Mouse (Mus musculus): ENCODE results near the gene Enpp3. TPM values are rescaled to one million over a fixed set of nuclear protein-coding genes. Genes with fewer than 3 reads are reported as not detected.

Enpp3 gene
- total RNA-seq, 1 experiment: 43.2 TPM

- TF ChIP-seq CHD2 (IDR thresholded peaks at IDR 0.05; ENCODE audit: low read depth, low read length): no peak
- no peak for TF ChIP-seq HCFC1 (IDR thresholded peaks at IDR 0.05; ENCODE audit: borderline replicate concordance, insufficient read depth, low read length)
- TF ChIP-seq ZC3H11A (IDR thresholded peaks at IDR 0.05; ENCODE audit: borderline replicate concordance, low read depth, low read length): no peak
- TF ChIP-seq MAFK (IDR thresholded peaks at IDR 0.05; ENCODE audit: insufficient read depth, low read depth, low read length): no peak
- no peak for TF ChIP-seq ZNF384 (IDR thresholded peaks at IDR 0.05; ENCODE audit: low read depth, low read length)
- H3K9me3 ChIP-seq (ENCODE audit: control insufficient read depth, insufficient read depth, low read depth, low read length): no peaks in the 10 kb centered on the region
- H3K9ac ChIP-seq (ENCODE audit: insufficient read depth, low read depth, low read length, poor library complexity, severe bottlenecking): no peak overlapping the region
- H3K36me3 ChIP-seq (ENCODE audit: control insufficient read depth, insufficient read depth, low read length, poor library complexity, severe bottlenecking): no peaks in the 10 kb centered on the region
- H3K4me3 ChIP-seq (ENCODE audit: insufficient read depth in 1 of 2, low read depth in 1 of 2, low read length in 2 of 2, poor library complexity in 1 of 2, severe bottlenecking in 1 of 2): no peak overlapping the region
- no peak for DNase-seq (ENCODE audit: low read depth, low spot score)
- H3K27ac ChIP-seq (ENCODE audit: insufficient read depth, low read depth, low read length, poor library complexity, severe bottlenecking): no peak overlapping the region
- in situ Hi-C loops (cut with MboI; ENCODE audit: low sequenced_read_pairs in 2 of 2, unreplicated experiment in 2 of 2): no loop called here
- H3K4me1 ChIP-seq (ENCODE audit: control insufficient read depth in 2 of 2, insufficient read depth in 2 of 2, low read length in 2 of 2, poor library complexity in 1 of 2): no peaks in the 10 kb centered on the region
Measured at GRCm38 (mm10) chr10:24741229-24742198, 101.1 kb downstream of the Enpp3 start.

- TF ChIP-seq HCFC1 (IDR thresholded peaks at IDR 0.05; ENCODE audit: borderline replicate concordance, insufficient read depth, low read length) (no peak), MAFK (IDR thresholded peaks at IDR 0.05; ENCODE audit: insufficient read depth, low read depth, low read length) (no peak)
- H3K9me3 ChIP-seq (ENCODE audit: control insufficient read depth, insufficient read depth, low read depth, low read length): no peaks in the 10 kb centered on the region
- H3K9ac ChIP-seq (ENCODE audit: insufficient read depth, low read depth, low read length, poor library complexity, severe bottlenecking): no peak overlapping the region
- no peaks in the 10 kb centered on the region for H3K4me1 ChIP-seq (ENCODE audit: control insufficient read depth in 2 of 2, insufficient read depth in 2 of 2, low read length in 2 of 2, poor library complexity in 1 of 2)
- no peaks in the 10 kb centered on the region for H3K36me3 ChIP-seq (ENCODE audit: control insufficient read depth, insufficient read depth, low read length, poor library complexity, severe bottlenecking)
- in situ Hi-C loops (cut with MboI; ENCODE audit: low sequenced_read_pairs in 2 of 2, unreplicated experiment in 2 of 2): no loop called here
- H3K4me3 ChIP-seq (ENCODE audit: insufficient read depth in 1 of 2, low read depth in 1 of 2, low read length in 2 of 2, poor library complexity in 1 of 2, severe bottlenecking in 1 of 2): no peak overlapping the region
- no peak overlapping the region for H3K27ac ChIP-seq (ENCODE audit: insufficient read depth, low read depth, low read length, poor library complexity, severe bottlenecking)
- no peak for DNase-seq (ENCODE audit: low read depth, low spot score)
Measured at GRCm38 (mm10) chr10:24739171-24739570, 103.5 kb downstream of the Enpp3 start.

- no peaks in the 10 kb centered on the region for H3K36me3 ChIP-seq (ENCODE audit: control insufficient read depth, insufficient read depth, low read length, poor library complexity, severe bottlenecking)
- H3K4me3 ChIP-seq (ENCODE audit: insufficient read depth in 1 of 2, low read depth in 1 of 2, low read length in 2 of 2, poor library complexity in 1 of 2, severe bottlenecking in 1 of 2): no peak overlapping the region
- H3K9me3 ChIP-seq (ENCODE audit: control insufficient read depth, insufficient read depth, low read depth, low read length): no peaks in the 10 kb centered on the region
- no peaks in the 10 kb centered on the region for H3K4me1 ChIP-seq (ENCODE audit: control insufficient read depth in 2 of 2, insufficient read depth in 2 of 2, low read length in 2 of 2, poor library complexity in 1 of 2)
- H3K9ac ChIP-seq (ENCODE audit: insufficient read depth, low read depth, low read length, poor library complexity, severe bottlenecking): no peak overlapping the region
- in situ Hi-C loops (cut with MboI; ENCODE audit: low sequenced_read_pairs in 2 of 2, unreplicated experiment in 2 of 2): no loop called here
- DNase-seq (ENCODE audit: low read depth, low spot score): no peak
- no peak for TF ChIP-seq MAFK (IDR thresholded peaks at IDR 0.05; ENCODE audit: insufficient read depth, low read depth, low read length)
- TF ChIP-seq ZC3H11A (IDR thresholded peaks at IDR 0.05; ENCODE audit: borderline replicate concordance, low read depth, low read length): no peak
- no peak for TF ChIP-seq CHD2 (IDR thresholded peaks at IDR 0.05; ENCODE audit: low read depth, low read length)
- TF ChIP-seq HCFC1 (IDR thresholded peaks at IDR 0.05; ENCODE audit: borderline replicate concordance, insufficient read depth, low read length): no peak
- TF ChIP-seq ZNF384 (IDR thresholded peaks at IDR 0.05; ENCODE audit: low read depth, low read length): no peak
- H3K27ac ChIP-seq (ENCODE audit: insufficient read depth, low read depth, low read length, poor library complexity, severe bottlenecking): no peak overlapping the region
Measured at GRCm38 (mm10) chr10:24738456-24738855, 104.2 kb downstream of the Enpp3 start.

- no peak for DNase-seq (ENCODE audit: low read depth, low spot score)
- in situ Hi-C loops (cut with MboI; ENCODE audit: low sequenced_read_pairs in 2 of 2, unreplicated experiment in 2 of 2): no loop called here
- H3K9me3 ChIP-seq (ENCODE audit: control insufficient read depth, insufficient read depth, low read depth, low read length): no peaks in the 10 kb centered on the region
- H3K27ac ChIP-seq (ENCODE audit: insufficient read depth, low read depth, low read length, poor library complexity, severe bottlenecking): no peak overlapping the region
- H3K4me1 ChIP-seq (ENCODE audit: control insufficient read depth in 2 of 2, insufficient read depth in 2 of 2, low read length in 2 of 2, poor library complexity in 1 of 2): no peaks in the 10 kb centered on the region
- no peaks in the 10 kb centered on the region for H3K36me3 ChIP-seq (ENCODE audit: control insufficient read depth, insufficient read depth, low read length, poor library complexity, severe bottlenecking)
- no peak overlapping the region for H3K9ac ChIP-seq (ENCODE audit: insufficient read depth, low read depth, low read length, poor library complexity, severe bottlenecking)
- TF ChIP-seq ZC3H11A (IDR thresholded peaks at IDR 0.05; ENCODE audit: borderline replicate concordance, low read depth, low read length) (no peak), CHD2 (IDR thresholded peaks at IDR 0.05; ENCODE audit: low read depth, low read length) (no peak), HCFC1 (IDR thresholded peaks at IDR 0.05; ENCODE audit: borderline replicate concordance, insufficient read depth, low read length) (no peak), ZNF384 (IDR thresholded peaks at IDR 0.05; ENCODE audit: low read depth, low read length) (no peak), MAFK (IDR thresholded peaks at IDR 0.05; ENCODE audit: insufficient read depth, low read depth, low read length) (no peak)
- no peak overlapping the region for H3K4me3 ChIP-seq (ENCODE audit: insufficient read depth in 1 of 2, low read depth in 1 of 2, low read length in 2 of 2, poor library complexity in 1 of 2, severe bottlenecking in 1 of 2)
Measured at GRCm38 (mm10) chr10:24735027-24735777, 107.4 kb downstream of the Enpp3 start.

All from ES-E14 (cell line).